Mouse (Mus musculus) intestine, embryonic 14.5 days (tissue): ENCODE measurements around the gene Unc5cl. TPM values are rescaled to one million over a fixed set of nuclear protein-coding genes. Genes with fewer than 3 reads are reported as not detected.

Source experiments
- ATAC-seq: fragments of 200-750 bp; cut with Nextera tagmentation; replicated peaks from 2 replicates; pipeline ENCODE4 v1.8.0; 2017; ENCODE audit warnings: low read depth, moderate number of reproducible peaks, moderate TSS enrichment, moderate library complexity; ENCODE audit not compliant: low FRiP score, low TSS enrichment
- DNase-seq: peaks from one replicate; pipeline ENCODE4 v3.0.0-alpha.2; 2018; ENCODE audit warnings: low spot score
- H3K27ac ChIP-seq: fragments of 300-500 bp; sonication (generic); 2 replicates; pipeline ENCODE4 v1.5.1; 2014; ENCODE audit warnings: low read depth, mild to moderate bottlenecking, control low read depth
- H3K27me3 ChIP-seq: fragments of 300-500 bp; sonication (generic); replicated peaks from 2 replicates; pipeline ENCODE4 v1.6.1; 2014; ENCODE audit warnings: low read length, control low read depth; ENCODE audit not compliant: control insufficient read depth, insufficient read depth
- H3K36me3 ChIP-seq: fragments of 300-500 bp; sonication (generic); 2 replicates; pipeline ENCODE4 v1.6.1; 2014; ENCODE audit warnings: low read length, control low read depth; ENCODE audit not compliant: control insufficient read depth, insufficient read depth
- H3K4me1 ChIP-seq: fragments of 300-500 bp; sonication (generic); replicated peaks from 2 replicates; pipeline ENCODE4 v1.6.1; 2014; ENCODE audit warnings: low read length, control low read depth, mixed read lengths; ENCODE audit not compliant: control insufficient read depth, insufficient read depth
- H3K4me2 ChIP-seq: fragments of 300-500 bp; sonication (generic); 2 replicates; pipeline ENCODE4 v1.6.1; 2014; ENCODE audit warnings: low read length
- H3K4me3 ChIP-seq: fragments of 300-500 bp; sonication (generic); 2 replicates; pipeline ENCODE4 v1.5.1; 2014; ENCODE audit warnings: low read depth, low read length, control low read depth, mixed read lengths
- H3K9ac ChIP-seq: fragments of 300-500 bp; sonication (generic); 2 replicates; pipeline ENCODE4 v1.6.1; 2014; ENCODE audit warnings: mild to moderate bottlenecking, low read length
- H3K9me3 ChIP-seq: fragments of 300-500 bp; sonication (generic); 2 replicates; pipeline ENCODE4 v1.6.1; 2016; ENCODE audit warnings: low read length, control low read depth; ENCODE audit not compliant: control insufficient read depth
- WGBS: fragments of 180-500 bp; shearing (Covaris S2); extraction: QIAGEN DNeasy Blood & Tissue Kit; methylation state at CpG from one replicate; pipeline ENCODE4 v1.1.7; 2014; 5-methylcytosine and 5-hydroxymethylcytosine counted together
- polyA plus RNA-seq: library from polyadenylated mRNA; unstranded; fragments of >200 nt; fragmentation: Nextera tagmentation; extraction: Ambion mirVana; gene quantifications from 2 replicates; pipeline ENCODE4 v1.2.1, GENCODE M21; 2014

The Unc5cl gene
- polyA plus RNA-seq, 1 experiment from 2014 or later, result 37.0 TPM

DNA sequence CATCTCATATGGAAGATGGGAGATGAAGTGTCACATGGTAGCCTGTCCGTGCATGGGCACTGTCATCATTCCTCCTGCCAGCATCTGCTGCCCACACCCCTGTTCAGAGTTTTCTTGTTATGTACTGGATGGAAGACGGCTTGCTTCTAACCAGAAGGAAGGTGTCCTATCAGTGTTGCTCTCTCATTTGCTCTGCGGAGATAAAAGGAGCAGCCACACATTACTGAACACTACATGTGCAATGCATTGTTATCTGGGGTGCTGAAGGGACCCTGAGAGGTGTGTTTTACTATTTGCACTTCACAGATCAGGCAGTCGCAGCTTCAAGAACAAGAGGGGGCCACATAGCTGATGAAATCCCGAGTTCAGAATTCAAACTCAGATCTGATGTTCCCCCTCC lies 126.5 kb downstream of the Unc5cl start:
- ATAC-seq, result no peak
- 83% methylated on average over 5 of the region's 5 CpGs for WGBS
- H3K27me3 ChIP-seq, result no peaks in the 10 kb centered on the region
- H3K36me3 ChIP-seq, result no peaks in the 10 kb centered on the region
- no peak for DNase-seq
- no peak overlapping the region for H3K4me2 ChIP-seq
- H3K9ac ChIP-seq, result no peak overlapping the region
- no peaks in the 10 kb centered on the region for H3K9me3 ChIP-seq
- no peak overlapping the region for H3K27ac ChIP-seq
- H3K4me3 ChIP-seq, result no peak overlapping the region
- no peaks in the 10 kb centered on the region for H3K4me1 ChIP-seq

DNA sequence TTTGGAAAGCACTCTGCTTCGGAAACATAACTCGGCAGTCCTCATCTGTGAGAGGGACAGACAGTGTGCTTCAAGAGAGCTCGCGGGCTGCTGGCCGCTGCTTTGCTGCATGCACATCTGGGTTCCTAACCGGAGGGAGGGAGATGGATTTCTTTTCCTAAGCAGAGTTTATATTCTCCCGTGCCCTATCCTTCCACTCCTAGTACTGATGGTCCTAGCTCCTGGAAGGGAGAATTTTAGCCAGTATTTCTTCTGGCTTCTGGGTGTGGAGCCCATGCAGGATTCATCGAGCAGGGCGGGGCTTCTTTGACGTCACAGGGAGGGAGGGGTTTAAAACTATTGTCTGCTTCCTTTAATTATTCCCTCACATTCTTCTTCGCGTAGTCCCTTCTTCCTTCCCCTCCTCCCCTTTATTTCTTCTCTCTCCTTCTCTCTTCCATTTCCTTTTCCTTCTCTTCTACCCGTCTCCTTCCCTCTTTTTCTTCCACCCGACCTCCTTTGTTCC lies 127.8 kb downstream of the Unc5cl start:
- Histone ChIP-seq H3K9ac (peak overlapping the region; percentile 25; the same call in 1 of the 2 replicates), H3K27ac (no peak overlapping the region), H3K27me3 (no peaks in the 10 kb centered on the region), H3K4me1 (no peaks in the 10 kb centered on the region), H3K36me3 (no peaks in the 10 kb centered on the region), H3K4me2 (peak overlapping the region; percentile 48), H3K4me3 (peak overlapping the region; percentile 21; the same call in 1 of the 2 replicates), H3K9me3 (no peaks in the 10 kb centered on the region)
- ATAC-seq, result no peak
- no peak for DNase-seq
- 28% methylated on average over 14 of the region's 14 CpGs for WGBS

DNA sequence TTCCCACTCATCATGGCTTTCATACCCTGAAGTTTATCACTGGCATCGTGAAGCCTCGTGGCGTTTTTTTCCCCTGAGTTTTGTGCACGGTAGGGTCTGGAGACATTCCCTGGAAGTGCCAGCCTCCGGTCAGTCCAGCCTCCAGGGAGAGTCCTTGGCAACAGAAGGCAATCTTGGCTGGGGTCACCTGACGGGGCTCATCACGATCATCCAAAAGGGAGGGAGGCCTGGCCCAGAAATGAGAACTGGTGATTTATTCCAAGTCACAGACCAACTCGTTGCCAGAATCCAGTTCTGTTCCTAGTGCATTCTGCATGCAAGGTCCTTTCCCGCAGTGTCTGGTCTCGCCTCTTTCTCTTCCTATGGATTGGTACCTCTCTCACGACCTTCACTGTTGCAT lies 128.7 kb downstream of the Unc5cl start:
- Histone ChIP-seq H3K9ac (no peak overlapping the region), H3K4me3 (no peak overlapping the region), H3K36me3 (no peaks in the 10 kb centered on the region), H3K27ac (no peak overlapping the region), H3K4me1 (no peaks in the 10 kb centered on the region), H3K9me3 (no peaks in the 10 kb centered on the region), H3K27me3 (no peaks in the 10 kb centered on the region), H3K4me2 (no peak overlapping the region)
- DNase-seq (no peak), ATAC-seq (no peak)
- WGBS, result 80% methylated on average over 11 of the region's 11 CpGs

DNA sequence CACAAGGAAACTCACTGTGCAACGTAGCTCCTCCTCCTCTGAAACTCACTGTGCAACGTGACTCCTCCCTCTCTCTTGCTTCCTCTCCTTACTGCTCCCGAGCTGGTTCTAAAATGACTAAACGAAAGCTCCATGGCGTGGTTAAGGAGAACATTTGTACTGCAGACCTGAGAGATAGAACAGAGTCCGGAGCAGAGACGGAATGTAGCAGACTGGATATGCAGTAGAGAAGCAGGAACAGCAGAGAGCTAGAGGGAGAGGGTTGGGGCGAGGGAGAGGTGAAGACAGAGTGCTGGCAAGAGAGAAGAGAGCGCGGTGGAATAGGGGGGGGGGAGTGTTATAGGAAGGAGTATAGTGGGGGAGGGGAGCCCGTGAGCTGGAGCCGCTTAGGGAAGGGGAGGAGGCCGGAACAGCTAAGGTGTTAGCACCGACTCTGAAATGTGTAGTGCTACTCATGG lies 131.2 kb downstream of the Unc5cl start:
- Histone ChIP-seq H3K27me3 (no peaks in the 10 kb centered on the region), H3K4me3 (peak overlapping the region; percentile 31), H3K4me2 (peak overlapping the region; percentile 56), H3K27ac (no peak overlapping the region), H3K9ac (peak overlapping the region; percentile 6; the same call in 1 of the 2 replicates), H3K4me1 (no peaks in the 10 kb centered on the region), H3K9me3 (no peaks in the 10 kb centered on the region), H3K36me3 (no peaks in the 10 kb centered on the region)
- DNase-seq (peak; percentile 73), ATAC-seq (peak; percentile 72)
- 4% methylated on average over 14 of the region's 14 CpGs for WGBS

DNA sequence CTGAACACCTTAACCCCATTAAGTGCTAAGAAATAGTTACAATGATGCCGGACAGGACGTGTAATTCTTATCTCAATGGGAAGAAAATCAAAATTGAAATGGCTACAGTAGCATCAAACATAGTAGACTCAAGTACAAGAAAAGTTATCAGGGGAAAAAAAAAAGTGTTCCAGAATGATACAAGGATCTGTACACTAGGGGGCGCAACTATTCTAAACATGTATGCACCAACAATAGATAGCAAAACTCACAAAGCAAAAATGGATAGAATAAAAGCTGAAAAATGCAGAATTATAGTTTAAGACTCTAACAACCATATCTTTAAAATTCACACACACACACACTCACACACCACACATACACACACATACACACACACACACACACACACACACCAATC lies 134.0 kb downstream of the Unc5cl start:
- no peaks in the 10 kb centered on the region for H3K27me3 ChIP-seq

More for the DNA sequence above, 134.0 kb downstream of the Unc5cl start:
- Histone ChIP-seq H3K9ac (no peak overlapping the region), H3K4me3 (no peak overlapping the region), H3K4me2 (no peak overlapping the region), H3K36me3 (no peaks in the 10 kb centered on the region), H3K27ac (no peak overlapping the region), H3K9me3 (no peaks in the 10 kb centered on the region), H3K4me1 (no peaks in the 10 kb centered on the region)
- ATAC-seq (no peak), DNase-seq (no peak)
- WGBS, result 49% methylated on average over 3 of the region's 3 CpGs

Other genes starting within 250 kb of the Unc5cl start
- 0.17 and 0.23 TPM in 2 replicates for gene Trem1, start 222.1 kb upstream of the Unc5cl start, polyA plus RNA-seq
- 0.19 and 0.30 TPM in 2 replicates for gene Trem3, start 207.1 kb upstream of the Unc5cl start, polyA plus RNA-seq
- gene Treml4, start 190.6 kb upstream of the Unc5cl start, polyA plus RNA-seq, result 1.5 and 1.8 TPM in 2 replicates
- gene Treml2, start 155.4 kb upstream of the Unc5cl start, polyA plus RNA-seq, result 0.08 and 0.11 TPM in 2 replicates
- gene B430306N03Rik, start 138.8 kb upstream of the Unc5cl start, polyA plus RNA-seq, result 0.41 and 0.46 TPM in 2 replicates
- gene Trem2, start 108.5 kb upstream of the Unc5cl start, polyA plus RNA-seq, result 2.6 and 2.9 TPM in 2 replicates
- gene Treml1, start 95.0 kb upstream of the Unc5cl start, polyA plus RNA-seq, result 0.24 and 0.91 TPM in 2 replicates
- 21.4 and 24.0 TPM in 2 replicates for gene Nfya, start 45.0 kb upstream of the Unc5cl start, polyA plus RNA-seq
- gene Oard1, start 44.9 kb upstream of the Unc5cl start, polyA plus RNA-seq, result 72.4 and 77.7 TPM in 2 replicates
- gene Apobec2, start 22.0 kb upstream of the Unc5cl start, polyA plus RNA-seq, result 2.4 and 3.3 TPM in 2 replicates
- 1.6 and 1.7 TPM in 2 replicates for gene Tspo2, start 3.4 kb upstream of the Unc5cl start, polyA plus RNA-seq